Mouse (Mus musculus): ENCODE measurements around the gene Mypn. TPM values are rescaled to one million over a fixed set of nuclear protein-coding genes. Genes with fewer than 3 reads are reported as not detected.
A peak's percentile ranks its signal among the peaks of the same experiment; 100 is the strongest.

The Mypn gene
- polyA plus RNA-seq, 1 experiment = 7.9 TPM

DNA sequence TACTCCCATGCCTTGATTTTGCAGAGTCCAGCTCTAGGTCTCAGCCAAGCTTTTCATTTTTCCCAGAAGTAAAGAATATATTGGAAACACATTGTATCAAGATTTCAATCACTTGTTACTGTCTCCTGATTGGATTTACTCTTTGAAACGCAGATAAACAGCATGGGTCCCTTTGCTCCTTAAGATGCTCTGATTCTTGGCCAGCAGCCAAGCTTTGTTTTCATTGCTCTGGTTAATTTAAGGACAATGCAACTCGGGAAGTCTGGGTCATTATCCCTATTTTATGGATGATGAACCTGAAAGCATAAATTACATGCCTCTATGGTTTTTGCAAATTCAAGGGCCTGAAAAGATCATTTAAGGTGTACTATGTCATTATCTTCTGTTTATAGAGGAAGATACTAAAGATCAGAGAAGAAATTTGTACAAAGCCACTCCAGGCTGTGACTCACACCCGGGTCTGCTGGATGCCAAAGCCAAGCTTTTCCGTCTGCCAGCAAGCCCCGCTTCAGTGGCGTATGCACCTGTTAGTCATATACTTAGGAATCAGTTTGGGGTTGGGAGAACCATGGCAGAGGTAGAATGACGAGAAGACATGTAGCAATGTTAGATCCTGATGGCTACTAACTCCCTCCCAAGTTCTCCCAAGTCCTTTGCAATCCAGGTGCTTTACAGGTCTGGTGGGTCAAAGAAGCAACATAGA is 17.5 kb upstream of the Mypn start:
- Histone ChIP-seq H3K27me3 (ENCODE audit: control insufficient read depth, insufficient read depth, insufficient read length) (no peaks in the 10 kb centered on the region), H3K79me2 (ENCODE audit: control insufficient read depth, insufficient read depth) (no peaks in the 10 kb centered on the region), H3K4me2 (ENCODE audit: low read depth) (peak overlapping the region; percentile 52), H3ac (ENCODE audit: control insufficient read depth, insufficient read length) (no peak overlapping the region), H3K36me3 (ENCODE audit: control insufficient read depth, insufficient read depth) (no peaks in the 10 kb centered on the region), H3K4me3 (no peak overlapping the region)
- no peak for TF ChIP-seq POLR2A (IDR thresholded peaks at IDR 0.05; ENCODE audit: insufficient read length, low read depth)
- TF ChIP-seq MYOD1 (IDR thresholded peaks at IDR 0.05; ENCODE audit: control insufficient read depth in 1 of 3, insufficient read length in 2 of 3, low read depth in 2 of 3) = peak in 2 of 3 experiments; percentile 49 to 72
- peak in 1 of 3 experiments; percentile 39 for TF ChIP-seq MYOG (IDR thresholded peaks at IDR 0.05; ENCODE audit: control insufficient read depth in 1 of 3, insufficient read depth in 1 of 3, insufficient read length in 2 of 3, low read depth in 2 of 3)

- H3K79me2 ChIP-seq (ENCODE audit: control insufficient read depth, insufficient read depth) = no peaks in the 10 kb centered on the region
- no peak for TF ChIP-seq USF1 (IDR thresholded peaks at IDR 0.05; ENCODE audit: low read depth)
- TF ChIP-seq E2F4 (IDR thresholded peaks at IDR 0.05; ENCODE audit: insufficient read depth) = no peak
- TF ChIP-seq SRF (IDR thresholded peaks at IDR 0.05; ENCODE audit: control insufficient read depth, insufficient read length, low read depth) = no peak
- TF ChIP-seq MYOD1 (IDR thresholded peaks at IDR 0.05; ENCODE audit: control insufficient read depth in 1 of 3, insufficient read length in 2 of 3, low read depth in 2 of 3) = no peak
- TF ChIP-seq REST (IDR thresholded peaks at IDR 0.05; ENCODE audit: insufficient read depth, insufficient read length) = no peak
- TF ChIP-seq POLR2AphosphoS2 (IDR thresholded peaks at IDR 0.05; ENCODE audit: insufficient read length, low read depth) = no peak
- no peak for TF ChIP-seq MAX (IDR thresholded peaks at IDR 0.05; ENCODE audit: low read depth)
- TF ChIP-seq POLR2A (IDR thresholded peaks at IDR 0.05; ENCODE audit: insufficient read length, low read depth) = no peak
- no peak for TF ChIP-seq TCF12 (IDR thresholded peaks at IDR 0.05; ENCODE audit: insufficient read depth, poor library complexity, severe bottlenecking)
- no peaks in the 10 kb centered on the region for H3K27me3 ChIP-seq (ENCODE audit: control insufficient read depth, insufficient read depth, insufficient read length)
- no peak overlapping the region for H3ac ChIP-seq (ENCODE audit: control insufficient read depth, insufficient read length)
- no peak overlapping the region for H3K4me2 ChIP-seq (ENCODE audit: low read depth)
- no peak overlapping the region for H3K4me3 ChIP-seq
- H3K36me3 ChIP-seq (ENCODE audit: control insufficient read depth, insufficient read depth) = no peaks in the 10 kb centered on the region
Observed at GRCm38 (mm10) chr10:63208871-63209270, 5.1 kb upstream of the Mypn start.

DNA sequence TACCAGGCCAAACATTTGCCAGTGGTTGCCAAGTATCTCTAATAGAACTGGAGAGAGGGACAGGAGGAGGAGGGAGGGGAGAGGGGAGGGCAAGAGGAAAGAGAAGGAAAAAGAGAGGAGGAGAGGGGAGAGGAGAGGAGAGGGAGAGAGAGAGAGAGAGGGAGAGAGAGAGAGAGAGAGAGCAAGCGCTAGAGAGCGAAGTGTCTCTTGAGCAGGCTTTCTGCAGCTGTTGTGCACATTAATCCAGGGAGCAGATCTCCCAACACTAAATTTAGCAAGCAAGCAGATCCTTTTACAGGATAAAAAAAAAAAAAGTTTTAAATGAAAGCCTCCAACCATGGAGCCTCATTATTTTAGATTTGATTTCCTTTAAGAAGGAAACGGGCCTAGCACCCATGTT is 750 bp downstream of the Mypn start:
- no peak overlapping the region for H3K4me3 ChIP-seq
- H3ac ChIP-seq (ENCODE audit: control insufficient read depth, insufficient read length) = no peak overlapping the region
- H3K27me3 ChIP-seq (ENCODE audit: control insufficient read depth, insufficient read depth, insufficient read length) = no peaks in the 10 kb centered on the region
- no peaks in the 10 kb centered on the region for H3K36me3 ChIP-seq (ENCODE audit: control insufficient read depth, insufficient read depth)
- H3K4me2 ChIP-seq (ENCODE audit: low read depth) = peak overlapping the region; percentile 48
- no peaks in the 10 kb centered on the region for H3K79me2 ChIP-seq (ENCODE audit: control insufficient read depth, insufficient read depth)
- TF ChIP-seq REST (IDR thresholded peaks at IDR 0.05; ENCODE audit: insufficient read depth, insufficient read length) (no peak), MAX (IDR thresholded peaks at IDR 0.05; ENCODE audit: low read depth) (no peak), USF1 (IDR thresholded peaks at IDR 0.05; ENCODE audit: low read depth) (no peak), MYOG (IDR thresholded peaks at IDR 0.05; ENCODE audit: control insufficient read depth in 1 of 3, insufficient read depth in 1 of 3, insufficient read length in 2 of 3, low read depth in 2 of 3) (peak in 2 of 3 experiments; percentile 76 to 99), MYOD1 (IDR thresholded peaks at IDR 0.05; ENCODE audit: control insufficient read depth in 1 of 3, insufficient read length in 2 of 3, low read depth in 2 of 3) (peak; percentile 88 to 92 (median 91)), POLR2A (IDR thresholded peaks at IDR 0.05; ENCODE audit: insufficient read length, low read depth) (no peak), TCF3 (IDR thresholded peaks at IDR 0.05; ENCODE audit: insufficient read length, low read depth) (peak; percentile 35), TCF12 (IDR thresholded peaks at IDR 0.05; ENCODE audit: insufficient read depth, poor library complexity, severe bottlenecking) (peak; percentile 72)

GRCm38 (mm10) chr10:63201534-63201933 is 2.2 kb downstream of the Mypn start:
- TF ChIP-seq CEBPB (IDR thresholded peaks at IDR 0.05; ENCODE audit: insufficient read depth, poor library complexity, severe bottlenecking) (no peak), MYOD1 (IDR thresholded peaks at IDR 0.05; ENCODE audit: control insufficient read depth in 1 of 3, insufficient read length in 2 of 3, low read depth in 2 of 3) (no peak)
- Histone ChIP-seq H3K36me3 (ENCODE audit: control insufficient read depth, insufficient read depth) (no peaks in the 10 kb centered on the region), H3K27me3 (ENCODE audit: control insufficient read depth, insufficient read depth, insufficient read length) (no peaks in the 10 kb centered on the region), H3ac (ENCODE audit: control insufficient read depth, insufficient read length) (no peak overlapping the region), H3K79me2 (ENCODE audit: control insufficient read depth, insufficient read depth) (no peaks in the 10 kb centered on the region), H3K4me3 (no peak overlapping the region), H3K4me2 (ENCODE audit: low read depth) (peak overlapping the region; percentile 48)

DNA sequence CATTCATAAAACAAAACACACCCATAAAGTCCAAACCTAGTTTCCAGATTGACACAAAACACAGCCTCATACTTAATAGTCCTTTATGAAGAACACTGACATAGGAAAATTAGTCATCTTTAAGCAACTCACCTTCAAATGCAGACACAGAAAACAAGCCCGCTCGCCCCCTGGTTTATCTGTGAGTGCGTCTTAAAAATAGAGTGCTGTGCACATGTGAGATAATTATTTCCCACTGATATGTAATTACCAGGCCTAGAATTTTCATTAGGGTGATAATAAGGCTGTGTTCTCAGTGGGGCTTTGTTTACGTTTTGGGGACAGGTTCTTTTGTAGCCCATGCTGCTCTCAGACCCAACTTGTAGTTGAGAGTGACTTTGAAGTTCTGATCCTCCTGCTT is 4.7 kb downstream of the Mypn start:
- no peak overlapping the region for H3K4me2 ChIP-seq (ENCODE audit: low read depth)
- H3ac ChIP-seq (ENCODE audit: control insufficient read depth, insufficient read length) = no peak overlapping the region
- no peaks in the 10 kb centered on the region for H3K79me2 ChIP-seq (ENCODE audit: control insufficient read depth, insufficient read depth)
- no peaks in the 10 kb centered on the region for H3K36me3 ChIP-seq (ENCODE audit: control insufficient read depth, insufficient read depth)
- TF ChIP-seq E2F4 (IDR thresholded peaks at IDR 0.05; ENCODE audit: insufficient read depth) (no peak), USF1 (IDR thresholded peaks at IDR 0.05; ENCODE audit: low read depth) (no peak), MAX (IDR thresholded peaks at IDR 0.05; ENCODE audit: low read depth) (no peak), TCF12 (IDR thresholded peaks at IDR 0.05; ENCODE audit: insufficient read depth, poor library complexity, severe bottlenecking) (no peak), MYOG (IDR thresholded peaks at IDR 0.05; ENCODE audit: control insufficient read depth in 1 of 3, insufficient read depth in 1 of 3, insufficient read length in 2 of 3, low read depth in 2 of 3) (no peak), MYOD1 (IDR thresholded peaks at IDR 0.05; ENCODE audit: control insufficient read depth in 1 of 3, insufficient read length in 2 of 3, low read depth in 2 of 3) (no peak), REST (IDR thresholded peaks at IDR 0.05; ENCODE audit: insufficient read depth, insufficient read length) (no peak), POLR2AphosphoS2 (IDR thresholded peaks at IDR 0.05; ENCODE audit: insufficient read length, low read depth) (no peak), POLR2A (IDR thresholded peaks at IDR 0.05; ENCODE audit: insufficient read length, low read depth) (no peak), SRF (IDR thresholded peaks at IDR 0.05; ENCODE audit: control insufficient read depth, insufficient read length, low read depth) (no peak), TCF3 (IDR thresholded peaks at IDR 0.05; ENCODE audit: insufficient read length, low read depth) (no peak), CEBPB (IDR thresholded peaks at IDR 0.05; ENCODE audit: insufficient read depth, poor library complexity, severe bottlenecking) (no peak)
- H3K27me3 ChIP-seq (ENCODE audit: control insufficient read depth, insufficient read depth, insufficient read length) = no peaks in the 10 kb centered on the region
- no peak overlapping the region for H3K4me3 ChIP-seq

All from myocyte (in vitro differentiated cells).